Mouse (Mus musculus) embryonic facial prominence, embryonic 13.5 days (tissue): ENCODE results near the gene Zbtb21. TPM values are rescaled to one million over a fixed set of nuclear protein-coding genes. Genes with fewer than 3 reads are reported as not detected.

Source experiments
- ATAC-seq: fragments of 200-750 bp; cut with Nextera tagmentation; 2 replicates; pipeline ENCODE4 v1.8.0; 2017; ENCODE audit warnings: low read depth; ENCODE audit not compliant: insufficient number of reproducible peaks, insufficient read depth, low FRiP score, low TSS enrichment
- H3K27ac ChIP-seq: fragments of 300-500 bp; sonication (generic); 2 replicates; pipeline ENCODE4 v1.5.1; 2015; ENCODE audit warnings: moderate library complexity, mild to moderate bottlenecking, inconsistent platforms
- H3K27me3 ChIP-seq: fragments of 300-500 bp; sonication (generic); 2 replicates; pipeline ENCODE4 v1.6.1; 2015; ENCODE audit warnings: mild to moderate bottlenecking, inconsistent platforms
- H3K36me3 ChIP-seq: fragments of 300-500 bp; sonication (generic); 2 replicates; pipeline ENCODE4 v1.6.1; 2015; ENCODE audit warnings: mild to moderate bottlenecking, inconsistent platforms
- H3K4me1 ChIP-seq: fragments of 300-500 bp; sonication (generic); 2 replicates; pipeline ENCODE4 v1.6.1; 2015; ENCODE audit warnings: inconsistent platforms
- H3K4me2 ChIP-seq: fragments of 300-500 bp; sonication (generic); 2 replicates; pipeline ENCODE4 v1.6.1; 2015; ENCODE audit warnings: moderate library complexity, mild to moderate bottlenecking, inconsistent platforms
- H3K4me3 ChIP-seq: fragments of 300-500 bp; sonication (generic); 2 replicates; pipeline ENCODE4 v1.5.1; 2015; ENCODE audit warnings: mild to moderate bottlenecking, inconsistent platforms
- H3K9ac ChIP-seq: fragments of 300-500 bp; sonication (generic); 2 replicates; pipeline ENCODE4 v1.6.1; 2015; ENCODE audit warnings: mild to moderate bottlenecking, inconsistent platforms
- H3K9me3 ChIP-seq: fragments of 300-500 bp; sonication (generic); 2 replicates; pipeline ENCODE4 v1.6.1; 2016; ENCODE audit warnings: inconsistent platforms
- WGBS: fragments of 180-500 bp; shearing (Covaris S2); methylation state at CpG from one replicate; pipeline ENCODE4 v1.1.7; 2015; ENCODE audit warnings: mixed read lengths; 5-methylcytosine and 5-hydroxymethylcytosine counted together
- polyA plus RNA-seq: library from polyadenylated mRNA; unstranded; fragments of >200 nt; fragmentation: Nextera tagmentation; extraction: Ambion mirVana; gene quantifications from 2 replicates; pipeline ENCODE4 v1.2.1, GENCODE M21; 2015

The Zbtb21 gene
- polyA plus RNA-seq, 1 experiment from 2014 or later: 13.0 TPM

DNA sequence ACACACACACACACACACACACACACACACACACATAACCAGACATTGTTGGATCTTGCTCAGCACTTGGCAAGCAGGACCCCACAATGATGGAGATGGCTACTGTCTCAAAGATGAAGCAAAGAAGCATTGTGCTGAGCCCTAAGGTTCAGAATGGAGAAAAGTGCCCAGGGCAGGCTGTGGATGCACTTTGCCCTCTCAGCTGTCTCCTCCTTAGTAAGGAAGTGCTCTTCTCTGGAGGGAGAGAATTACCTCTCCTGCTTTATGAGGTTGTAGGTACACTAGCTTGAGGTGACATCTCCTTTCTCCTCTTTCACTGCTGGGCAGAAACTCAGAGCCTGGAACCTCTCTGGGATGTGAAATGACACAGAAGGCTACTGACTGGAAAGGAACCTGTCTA, 49.5 kb downstream of the Zbtb21 start:
- Histone ChIP-seq H3K27ac (no peak overlapping the region), H3K4me3 (no peak overlapping the region), H3K27me3 (no peaks in the 10 kb centered on the region), H3K36me3 (0 out of 2 replicates have a peak, but pooled peaks cover 4% of the 10 kb centered on the region), H3K9me3 (no peaks in the 10 kb centered on the region), H3K4me1 (no peaks in the 10 kb centered on the region), H3K4me2 (no peak overlapping the region), H3K9ac (no peak overlapping the region)
- ATAC-seq: no peak

DNA sequence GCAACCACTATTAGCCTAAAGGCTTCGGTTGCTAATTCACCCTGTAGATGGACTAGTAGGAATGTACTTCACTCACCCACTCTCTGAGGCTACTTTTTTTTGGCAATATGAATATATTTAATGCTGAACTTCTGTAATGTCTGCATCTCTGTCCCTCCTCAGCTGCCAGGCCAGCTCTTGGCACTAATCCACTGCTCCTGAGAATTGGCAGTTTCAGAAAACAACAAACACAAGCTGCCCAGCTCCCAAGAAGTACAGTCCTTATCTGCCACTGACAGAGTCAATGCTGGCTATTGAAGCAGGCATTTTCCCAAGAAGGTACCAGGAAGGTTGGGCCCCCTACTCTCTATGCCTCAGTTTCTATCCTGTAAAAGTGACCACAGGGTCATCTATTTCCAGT, 53.1 kb downstream of the Zbtb21 start:
- H3K27me3 ChIP-seq: no peaks in the 10 kb centered on the region
- ATAC-seq: no peak
- H3K4me1 ChIP-seq: no peaks in the 10 kb centered on the region
- H3K9me3 ChIP-seq: no peaks in the 10 kb centered on the region
- no peak overlapping the region for H3K27ac ChIP-seq
- no peak overlapping the region for H3K4me3 ChIP-seq
- WGBS: 94% methylated on average over 1 of the region's 1 CpGs
- no peak overlapping the region for H3K9ac ChIP-seq
- 0 out of 2 replicates have a peak, but pooled peaks cover 4% of the 10 kb centered on the region for H3K36me3 ChIP-seq
- H3K4me2 ChIP-seq: no peak overlapping the region

DNA sequence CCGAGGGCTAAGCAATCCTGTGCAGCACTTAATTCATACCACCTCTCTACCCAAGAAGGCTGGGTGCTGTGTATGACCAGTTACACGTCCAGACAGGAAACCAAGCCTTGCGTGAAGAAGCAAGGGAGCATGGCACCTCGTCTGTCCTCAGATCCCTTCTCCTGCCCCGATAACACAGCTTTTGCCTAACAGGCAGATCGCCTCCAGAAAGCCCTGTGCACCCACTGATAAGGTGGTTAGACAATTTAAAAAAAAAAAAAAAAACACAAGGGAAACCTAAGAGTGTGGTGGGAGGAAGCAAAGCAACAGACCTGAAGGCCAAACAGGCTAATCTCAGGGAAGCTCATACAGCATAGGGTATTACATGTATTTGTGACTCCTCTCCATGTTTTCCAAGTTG, 54.9 kb downstream of the Zbtb21 start:
- ATAC-seq: no peak

DNA sequence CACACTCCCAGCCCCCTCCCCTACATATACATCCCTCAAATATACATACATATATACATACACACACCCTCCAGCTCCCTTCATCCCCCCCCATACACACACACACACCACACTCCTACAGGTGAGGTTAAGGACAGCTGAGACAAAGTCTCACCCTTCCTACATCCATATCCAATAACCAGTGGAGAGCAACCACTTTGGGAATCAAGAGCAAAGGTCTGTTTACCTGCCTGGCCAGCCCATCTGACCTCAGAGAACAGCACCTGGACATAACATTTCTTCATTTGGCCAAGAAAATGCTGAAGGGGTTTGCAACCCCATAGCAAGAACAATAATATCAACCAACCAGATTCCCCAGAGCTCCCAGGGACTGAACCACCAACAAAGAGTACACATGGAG, 56.1 kb downstream of the Zbtb21 start:
- Histone ChIP-seq H3K9me3 (no peaks in the 10 kb centered on the region), H3K27me3 (no peaks in the 10 kb centered on the region), H3K4me2 (no peak overlapping the region), H3K36me3 (0 out of 2 replicates have a peak, but pooled peaks cover 4% of the 10 kb centered on the region), H3K9ac (no peak overlapping the region), H3K4me3 (no peak overlapping the region), H3K4me1 (no peaks in the 10 kb centered on the region), H3K27ac (no peak overlapping the region)
- ATAC-seq: no peak

More for the DNA sequence above, 54.9 kb downstream of the Zbtb21 start:
- no peak overlapping the region for H3K27ac ChIP-seq
- H3K27me3 ChIP-seq: no peaks in the 10 kb centered on the region
- H3K4me1 ChIP-seq: no peaks in the 10 kb centered on the region
- H3K9me3 ChIP-seq: no peaks in the 10 kb centered on the region
- no peak overlapping the region for H3K9ac ChIP-seq
- 0 out of 2 replicates have a peak, but pooled peaks cover 4% of the 10 kb centered on the region for H3K36me3 ChIP-seq
- no peak overlapping the region for H3K4me3 ChIP-seq
- no peak overlapping the region for H3K4me2 ChIP-seq
- WGBS: 78% methylated on average over 6 of the region's 6 CpGs

DNA sequence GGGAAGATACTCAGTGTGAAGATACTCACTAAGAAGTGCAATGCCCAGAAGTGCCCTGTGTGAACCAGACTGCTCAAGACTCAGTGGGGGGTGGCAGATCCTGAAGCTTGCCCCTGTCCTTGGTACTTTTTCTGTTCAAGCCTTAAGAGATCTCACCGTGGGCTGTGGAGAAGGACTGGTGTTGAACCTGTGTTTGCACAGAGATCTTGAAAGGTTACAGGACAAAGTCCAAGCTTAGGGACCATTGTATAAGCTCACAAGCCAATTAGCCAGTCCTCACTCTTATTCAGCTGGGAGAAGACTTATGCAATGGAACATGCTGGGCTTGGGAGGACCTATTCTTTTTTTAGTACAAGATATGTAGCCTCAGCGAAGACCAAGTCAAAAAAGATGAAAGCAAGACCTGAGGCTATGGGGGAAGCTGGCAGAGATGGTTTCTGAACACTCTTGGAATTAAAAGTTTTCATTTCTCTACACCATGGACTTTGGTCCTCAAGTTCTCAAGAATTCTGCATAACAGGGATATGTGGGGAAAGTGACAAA, 56.9 kb downstream of the Zbtb21 start:
- H3K4me3 ChIP-seq: no peak overlapping the region
- ATAC-seq: no peak

DNA sequence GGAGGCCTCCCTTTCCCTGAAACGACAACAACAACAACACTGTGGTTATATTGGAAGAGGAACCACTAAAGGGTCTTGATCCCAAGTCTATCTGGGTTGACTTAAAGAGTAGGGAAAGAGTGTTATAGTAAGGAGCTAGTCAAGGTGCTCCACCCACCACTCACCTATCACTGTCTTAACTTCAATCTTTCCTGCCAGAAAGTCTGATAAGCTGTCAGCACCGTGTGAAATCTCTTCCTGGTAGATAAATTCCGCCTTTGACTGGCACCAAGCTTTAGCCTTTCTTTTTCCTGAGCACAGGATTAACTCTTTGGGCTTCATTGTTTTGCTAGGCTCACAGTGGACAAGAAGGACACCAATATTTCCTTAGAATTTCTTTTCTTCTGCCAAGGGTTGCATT, 58.4 kb downstream of the Zbtb21 start:
- H3K4me1 ChIP-seq: no peaks in the 10 kb centered on the region
- H3K9me3 ChIP-seq: no peaks in the 10 kb centered on the region
- H3K36me3 ChIP-seq: no peaks in the 10 kb centered on the region
- WGBS: 72% methylated on average over 3 of the region's 3 CpGs
- ATAC-seq: no peak
- H3K27me3 ChIP-seq: no peaks in the 10 kb centered on the region
- no peak overlapping the region for H3K4me3 ChIP-seq
- no peak overlapping the region for H3K27ac ChIP-seq
- no peak overlapping the region for H3K9ac ChIP-seq
- H3K4me2 ChIP-seq: no peak overlapping the region

More for the DNA sequence above, 56.9 kb downstream of the Zbtb21 start:
- no peaks in the 10 kb centered on the region for H3K9me3 ChIP-seq
- 77% methylated on average over 2 of the region's 2 CpGs for WGBS
- no peak overlapping the region for H3K9ac ChIP-seq
- H3K4me1 ChIP-seq: no peaks in the 10 kb centered on the region
- no peaks in the 10 kb centered on the region for H3K27me3 ChIP-seq
- H3K4me2 ChIP-seq: no peak overlapping the region
- H3K27ac ChIP-seq: no peak overlapping the region
- H3K36me3 ChIP-seq: 0 out of 2 replicates have a peak, but pooled peaks cover 4% of the 10 kb centered on the region

DNA sequence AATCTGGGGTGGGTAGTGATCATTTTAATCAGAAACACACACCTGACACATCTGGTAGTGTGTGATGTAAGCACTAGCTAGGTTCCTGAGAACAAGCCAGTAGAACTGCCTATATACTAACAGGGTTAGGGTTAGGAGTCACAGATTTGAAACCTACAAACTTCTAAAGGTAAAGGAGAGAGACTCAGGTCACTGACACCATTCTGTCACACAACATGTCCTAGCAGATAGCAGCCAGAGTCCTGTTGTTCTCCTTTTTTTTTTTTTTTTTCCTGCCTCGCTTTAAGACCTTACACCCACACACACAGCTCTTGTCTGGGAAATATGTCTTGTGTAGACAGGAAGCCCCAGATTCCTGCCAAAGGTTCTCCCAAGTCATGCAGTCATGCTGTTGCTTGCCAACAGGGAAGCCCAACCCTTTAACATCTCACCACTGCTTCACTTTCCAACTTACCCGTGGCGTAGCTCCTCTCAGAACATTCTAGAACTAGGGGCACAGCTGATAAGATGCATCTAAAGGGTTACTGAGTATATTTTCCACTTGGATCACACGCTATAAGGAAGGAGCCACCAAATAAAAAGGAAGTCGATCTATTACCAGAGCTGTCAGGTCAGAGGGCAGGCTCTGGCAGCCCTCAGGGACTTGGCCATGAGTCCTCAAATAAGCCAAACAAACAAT, 64.9 kb downstream of the Zbtb21 start:
- Histone ChIP-seq H3K27me3 (no peaks in the 10 kb centered on the region), H3K9me3 (no peaks in the 10 kb centered on the region), H3K4me3 (no peak overlapping the region), H3K27ac (no peak overlapping the region), H3K4me1 (no peaks in the 10 kb centered on the region), H3K36me3 (no peaks in the 10 kb centered on the region), H3K9ac (no peak overlapping the region), H3K4me2 (no peak overlapping the region)
- 68% methylated on average over 5 of the region's 5 CpGs for WGBS
- no peak for ATAC-seq

Other genes with a start within 250 kb of the Zbtb21 start
- gene Ripk4, start 198.8 kb downstream of the Zbtb21 start, polyA plus RNA-seq: 16.0 and 16.3 TPM in 2 replicates
- 12.0 and 13.4 TPM in 2 replicates for gene Prdm15, start 110.8 kb downstream of the Zbtb21 start, polyA plus RNA-seq
- gene C2cd2, start within 50 bp of the Zbtb21 start, polyA plus RNA-seq: 12.5 and 13.1 TPM in 2 replicates
- gene B230307C23Rik, start 34.7 kb upstream of the Zbtb21 start, polyA plus RNA-seq: 22.5 and 34.9 TPM in 2 replicates
- 26.3 and 31.4 TPM in 2 replicates for gene A630089N07Rik, start 119.8 kb upstream of the Zbtb21 start, polyA plus RNA-seq